Comparison of ENCODE assay signal across 8 mouse cellular contexts in genomic region chr4:124801552-124802308, GRCm38 (mm10). TPM values are rescaled to one million over a fixed set of nuclear protein-coding genes. Genes with fewer than 3 reads are reported as not detected.
A peak's percentile ranks its signal among the peaks of the same experiment; 100 is the strongest.
DNase-seq lines count a peak whose midpoint lies in the region; ATAC-seq and TF ChIP-seq lines count a peak whose summit lies in the region.

TSS of gene Mtf1 (plus strand) at chr4:124802104.

- ATAC-seq in forebrain, embryonic 11.5 days (replicated peaks; ENCODE audit: low FRiP score) = peak; percentile 72
- peak; percentile 76 for ATAC-seq in heart, embryonic 16.5 days (replicated peaks; ENCODE audit: extremely low read depth, insufficient read depth, low FRiP score)
- peak; percentile 71 for ATAC-seq in liver, embryonic 13.5 days (ENCODE audit: low read depth)
- peak; percentile 74 for ATAC-seq in stomach, embryonic 14.5 days (ENCODE audit: insufficient number of reproducible peaks, insufficient read depth, low FRiP score, low read depth)

- TF ChIP-seq CTCF in E14TG2a.4 (conservative IDR thresholded peaks at IDR 0.05; ENCODE audit: low read length) = peak; percentile 80

- DNase-seq in c-Kit-positive CD71-positive TER-119-negative erythroid progenitor cells, embryonic 14.5 days (ENCODE audit: low read depth) = peak; percentile 93
- DNase-seq in forebrain, embryonic 11.5 days (ENCODE audit: low spot score) = peak; percentile 93
- DNase-seq in kidney, postnatal 25 days = peak; percentile 92 to 96
- DNase-seq in liver, embryonic 13.5 days = peak; percentile 79
- DNase-seq in natural killer cell, adult 2 months (ENCODE audit: low spot score in 2 of 2) = peak; percentile 78 to 84

- no peaks in the 10 kb centered on the region for H3K27me3 ChIP-seq in E14TG2a.4 (ENCODE audit: insufficient read depth, low read length)
- no peaks in the 10 kb centered on the region for H3K27me3 ChIP-seq in forebrain, embryonic 11.5 days (ENCODE audit: control insufficient read depth, insufficient read depth, low read length)
- H3K27me3 ChIP-seq in heart, embryonic 16.5 days (ENCODE audit: control insufficient read depth, insufficient read depth, low read length) = no peaks in the 10 kb centered on the region
- H3K27me3 ChIP-seq in liver, embryonic 13.5 days = no peaks in the 10 kb centered on the region
- H3K27me3 ChIP-seq in stomach, embryonic 14.5 days (ENCODE audit: control insufficient read depth, insufficient read depth, low read length) = no peaks in the 10 kb centered on the region

- peaks cover 44% of the 10 kb centered on the region for H3K4me1 ChIP-seq in E14TG2a.4 (replicated peaks; ENCODE audit: low read depth, low read length)
- H3K4me1 ChIP-seq in forebrain, embryonic 11.5 days (replicated peaks; ENCODE audit: control insufficient read depth, insufficient read depth, low read length) = no peaks in the 10 kb centered on the region; the same call in 1 of the 2 replicates
- H3K4me1 ChIP-seq in heart, embryonic 16.5 days (ENCODE audit: control insufficient read depth, insufficient read depth, low read length) = peaks cover 12% of the 10 kb centered on the region
- H3K4me1 ChIP-seq in liver, embryonic 13.5 days (replicated peaks) = peaks cover 49% of the 10 kb centered on the region
- H3K4me1 ChIP-seq in stomach, embryonic 14.5 days (ENCODE audit: control insufficient read depth, insufficient read depth, low read length) = peaks cover 11% of the 10 kb centered on the region

- peak within 1 kb of the TSS; percentile 94 for H3K27ac ChIP-seq in forebrain, embryonic 11.5 days (ENCODE audit: low read depth, low read length)
- H3K27ac ChIP-seq in heart, embryonic 16.5 days (ENCODE audit: low read length) = peak within 1 kb of the TSS; percentile 97
- H3K27ac ChIP-seq in liver, embryonic 13.5 days = peak within 1 kb of the TSS; percentile 99
- peak within 1 kb of the TSS; percentile 97 for H3K27ac ChIP-seq in stomach, embryonic 14.5 days (ENCODE audit: low read length)

- 3% methylated on average over 21 of the region's 21 CpGs for WGBS in forebrain, embryonic 11.5 days
- WGBS in heart, embryonic 16.5 days = 5% methylated on average over 21 of the region's 21 CpGs
- 4% methylated on average over 21 of the region's 21 CpGs for WGBS in liver, embryonic 13.5 days (ENCODE audit: insufficient replicate concordance)
- 3% methylated on average over 21 of the region's 21 CpGs for WGBS in stomach, embryonic 14.5 days

- H3K4me3 ChIP-seq in E14TG2a.4 (replicated peaks; ENCODE audit: low read length) = peak within 1 kb of the TSS; percentile 100
- H3K4me3 ChIP-seq in forebrain, embryonic 11.5 days (ENCODE audit: low read depth, low read length) = peak within 1 kb of the TSS; percentile 72
- H3K4me3 ChIP-seq in heart, embryonic 16.5 days (ENCODE audit: low read length) = peak within 1 kb of the TSS; percentile 94
- peak within 1 kb of the TSS; percentile 82 for H3K4me3 ChIP-seq in liver, embryonic 13.5 days (replicated peaks)
- peak within 1 kb of the TSS; percentile 56 for H3K4me3 ChIP-seq in stomach, embryonic 14.5 days (ENCODE audit: low read depth, low read length)

- peak within 1 kb of the TSS; percentile 82 for H3K4me2 ChIP-seq in forebrain, embryonic 11.5 days (ENCODE audit: low read depth, low read length, severe bottlenecking)
- H3K4me2 ChIP-seq in heart, embryonic 16.5 days (ENCODE audit: low read depth, low read length) = peak within 1 kb of the TSS; percentile 87
- H3K4me2 ChIP-seq in liver, embryonic 13.5 days = peak within 1 kb of the TSS; percentile 93
- H3K4me2 ChIP-seq in stomach, embryonic 14.5 days (replicated peaks; ENCODE audit: low read depth, low read length) = peak within 1 kb of the TSS; percentile 68

- peak within 1 kb of the TSS; percentile 96 for H3K9ac ChIP-seq in forebrain, embryonic 11.5 days (ENCODE audit: low read length)
- peak within 1 kb of the TSS; percentile 96 for H3K9ac ChIP-seq in heart, embryonic 16.5 days (ENCODE audit: low read length)
- peak within 1 kb of the TSS; percentile 96 for H3K9ac ChIP-seq in liver, embryonic 13.5 days
- H3K9ac ChIP-seq in stomach, embryonic 14.5 days (replicated peaks; ENCODE audit: low read depth, low read length) = peak within 1 kb of the TSS; percentile 87

- H3K36me3 ChIP-seq in E14TG2a.4 (ENCODE audit: insufficient read depth, low read length) = peaks cover 57% of the 10 kb centered on the region
- H3K36me3 ChIP-seq in forebrain, embryonic 11.5 days (ENCODE audit: control insufficient read depth, insufficient read depth, low read length) = no peaks in the 10 kb centered on the region; the same call in 1 of the 2 replicates
- H3K36me3 ChIP-seq in heart, embryonic 16.5 days (ENCODE audit: control insufficient read depth, insufficient read depth) = peaks cover 23% of the 10 kb centered on the region
- H3K36me3 ChIP-seq in liver, embryonic 13.5 days = peaks cover 68% of the 10 kb centered on the region
- peaks cover 18% of the 10 kb centered on the region; the same call in 1 of the 2 replicates for H3K36me3 ChIP-seq in stomach, embryonic 14.5 days (ENCODE audit: control insufficient read depth, insufficient read depth, low read length)

- H3K9me3 ChIP-seq in E14TG2a.4 (ENCODE audit: low read length) = no peaks in the 10 kb centered on the region
- no peaks in the 10 kb centered on the region for H3K9me3 ChIP-seq in forebrain, embryonic 11.5 days (ENCODE audit: control insufficient read depth, low read length)
- no peaks in the 10 kb centered on the region for H3K9me3 ChIP-seq in heart, embryonic 16.5 days (replicated peaks; ENCODE audit: control insufficient read depth, low read length)
- no peaks in the 10 kb centered on the region for H3K9me3 ChIP-seq in liver, embryonic 13.5 days (replicated peaks)
- no peaks in the 10 kb centered on the region for H3K9me3 ChIP-seq in stomach, embryonic 14.5 days (ENCODE audit: control insufficient read depth, low read depth, low read length)

RNA-seq across cellular contexts. Expression of gene Mtf1, which starts in this region (rescaled TPM):
- 14.7 and 15.4 TPM in 2 replicates for polyA plus RNA-seq in forebrain, embryonic 11.5 days (2014; fragmentation: Nextera tagmentation; extraction: Ambion mirVana)
- 11.5 and 13.0 TPM in 2 replicates for polyA plus RNA-seq in heart, embryonic 16.5 days (2015; fragmentation: Nextera tagmentation; extraction: Ambion mirVana)
- 14.4 and 15.5 TPM in 2 replicates for polyA plus RNA-seq in liver, embryonic 13.5 days (2015; fragmentation: Nextera tagmentation; extraction: Ambion mirVana)
- 12.9 and 14.1 TPM in 2 replicates for polyA plus RNA-seq in stomach, embryonic 14.5 days (2014; fragmentation: Nextera tagmentation; extraction: Ambion mirVana)

Comparison
In these comparisons a context has a peak if more than half of its experiments do, and no peak if none do; other contexts are left out.
1. Peak in every context shown above with its lines: DNase-seq, ATAC-seq, H3K4me3 ChIP-seq and H3K27ac ChIP-seq.